Mouse (Mus musculus) liver, adult 2 months (tissue): ENCODE measurements around the gene Mcu.

ENCODE experiments used
- CTCF ChIP-seq: fragments of 200-500 bp; IDR thresholded peaks from 2 replicates; pipeline ENCODE4 v1.5.1; 2011; ENCODE audit warnings: low read depth, low read length, control low read depth
- POLR2A ChIP-seq: fragments of 200-500 bp; IDR thresholded peaks from 2 replicates; pipeline ENCODE4 v1.6.1; 2011; ENCODE audit warnings: low read length, control low read depth; ENCODE audit not compliant: insufficient read depth; ENCODE audit errors: extremely low read depth

DNA sequence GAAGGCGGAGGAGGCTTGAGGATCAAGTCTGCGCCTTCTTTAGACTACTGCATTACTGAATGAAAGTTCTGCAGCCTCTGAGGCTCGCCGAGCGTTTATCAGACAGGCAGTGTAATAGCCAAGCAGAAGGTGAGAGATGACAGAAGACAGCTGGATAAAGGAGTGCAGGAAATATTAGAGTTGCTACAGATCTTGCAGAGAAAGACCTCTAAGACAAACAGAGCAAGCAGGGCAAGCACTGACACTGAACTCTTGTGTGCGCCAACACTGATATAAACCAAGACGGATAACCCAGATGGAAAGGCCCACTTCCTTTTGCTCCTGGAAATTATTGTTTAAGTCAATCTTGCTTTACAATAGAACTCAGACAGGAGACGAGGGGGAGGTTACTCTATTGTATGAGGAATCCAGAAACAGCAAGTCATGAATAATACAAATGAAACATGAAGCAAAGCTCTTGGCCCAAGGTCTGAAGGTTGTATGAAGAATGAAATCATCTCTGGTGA is 92.6 kb downstream of the Mcu start:
- no peak for TF ChIP-seq CTCF
- no peak for TF ChIP-seq POLR2A
